Mouse (Mus musculus) retina, embryonic 14.5 days (tissue): ENCODE measurements at regions not wholly inside any gene's neighbourhood (a gene's known extent, or its start where the extent isn't known, plus 50 kb on each side); places are given as distances from the start of the nearest gene placed in this dataset.

Experiments used
- DNase-seq: peaks from one replicate; pipeline ENCODE4 v3.0.0-alpha.2; 2015; ENCODE audit warnings: low spot score

- no peak for DNase-seq
Observed at GRCm38 (mm10) chr3:10823022-10823421, 487.5 kb upstream of the Gm38303 start.

GRCm38 (mm10) chr3:10822566-10822965 lies 487.1 kb upstream of the Gm38303 start:
- DNase-seq = no peak

- peak; percentile 49 for DNase-seq
Observed at GRCm38 (mm10) chr3:10776258-10776995, 440.9 kb upstream of the Gm38303 start.
